Mouse (Mus musculus) kidney, postnatal 0 days (tissue): ENCODE results near the gene B3gnt7. TPM values are rescaled to one million over a fixed set of nuclear protein-coding genes. Genes with fewer than 3 reads are reported as not detected.

Experiments used
- ATAC-seq: fragments of 200-750 bp; cut with Nextera tagmentation; replicated peaks from 2 replicates; pipeline ENCODE4 v1.8.0; 2017; ENCODE audit warnings: low read depth, moderate number of reproducible peaks, moderate TSS enrichment, moderate library complexity; ENCODE audit not compliant: low FRiP score
- DNase-seq: peaks from one replicate; pipeline ENCODE4 v3.0.0-alpha.2; 2016; ENCODE audit warnings: low spot score
- H3K27ac ChIP-seq: fragments of 300-500 bp; sonication (generic); 2 replicates; pipeline ENCODE4 v1.5.1; 2014; ENCODE audit warnings: mild to moderate bottlenecking
- H3K27me3 ChIP-seq: fragments of 300-500 bp; sonication (generic); 2 replicates; pipeline ENCODE4 v1.6.1; 2014; ENCODE audit warnings: low read length, mixed read lengths; ENCODE audit not compliant: insufficient read depth
- H3K36me3 ChIP-seq: fragments of 300-500 bp; sonication (generic); 2 replicates; pipeline ENCODE4 v1.6.1; 2014; ENCODE audit warnings: low read length, mixed read lengths; ENCODE audit not compliant: insufficient read depth
- H3K4me1 ChIP-seq: fragments of 300-500 bp; sonication (generic); replicated peaks from 2 replicates; pipeline ENCODE4 v1.6.1; 2014; ENCODE audit warnings: antibody characterized with exemption, low read length, mixed read lengths; ENCODE audit not compliant: insufficient read depth
- H3K4me2 ChIP-seq: fragments of 300-500 bp; sonication (generic); 2 replicates; pipeline ENCODE4 v1.6.1; 2014; ENCODE audit warnings: mild to moderate bottlenecking, low read length, moderate library complexity, mixed read lengths
- H3K4me3 ChIP-seq: fragments of 300-500 bp; sonication (generic); replicated peaks from 2 replicates; pipeline ENCODE4 v1.5.1; 2014; ENCODE audit warnings: low read depth, low read length
- H3K9ac ChIP-seq: fragments of 300-500 bp; sonication (generic); 2 replicates; pipeline ENCODE4 v1.6.1; 2014; ENCODE audit warnings: low read depth, low read length
- H3K9me3 ChIP-seq: fragments of 300-500 bp; sonication (generic); replicated peaks from 2 replicates; pipeline ENCODE4 v1.6.1; 2016; ENCODE audit warnings: low read length, inconsistent platforms, mixed read lengths
- CTCF ChIP-seq: IDR thresholded peaks from 2 replicates; pipeline ENCODE4 v1.5.1; 2016; ENCODE audit warnings: antibody characterized with exemption, low read depth, mild to moderate bottlenecking, moderate library complexity
- WGBS: fragments of 180-500 bp; shearing (Covaris S2); extraction: QIAGEN DNeasy Blood & Tissue Kit; methylation state at CpG from one replicate; pipeline ENCODE4 v1.1.7; 2014; 5-methylcytosine and 5-hydroxymethylcytosine counted together
- polyA plus RNA-seq: library from polyadenylated mRNA; unstranded; fragments of >200 nt; fragmentation: Nextera tagmentation; extraction: Ambion mirVana; gene quantifications from 2 replicates; pipeline ENCODE4 v1.2.1, GENCODE M21; 2015

B3gnt7 gene
- polyA plus RNA-seq, 1 experiment from 2014 or later, result 10.8 TPM

DNA sequence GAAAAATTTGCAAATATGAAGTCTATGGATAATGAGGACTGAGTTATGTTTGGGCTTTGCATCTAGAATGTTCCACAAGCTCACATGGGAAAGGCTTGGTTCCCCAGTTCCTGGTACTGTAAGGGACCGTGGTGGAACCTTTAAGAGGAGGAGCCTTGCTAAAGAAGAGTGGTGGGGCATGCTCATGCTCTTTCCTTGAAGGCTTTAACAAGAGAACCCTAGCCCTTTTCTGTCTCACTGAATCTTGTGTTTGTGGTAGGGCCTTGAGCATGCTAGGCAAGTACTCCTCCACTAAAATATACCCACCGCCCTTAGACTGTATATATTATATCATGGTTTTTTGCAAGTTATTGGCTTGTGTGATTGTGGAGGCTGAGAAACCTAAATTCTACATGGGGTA is 39.7 kb downstream of the B3gnt7 start:
- Histone ChIP-seq H3K27ac (no peak overlapping the region), H3K36me3 (peaks cover 4% of the 10 kb centered on the region; the same call in 1 of the 2 replicates), H3K4me3 (no peak overlapping the region), H3K9ac (no peak overlapping the region), H3K4me1 (no peaks in the 10 kb centered on the region), H3K27me3 (no peaks in the 10 kb centered on the region), H3K9me3 (no peaks in the 10 kb centered on the region), H3K4me2 (no peak overlapping the region)
- TF ChIP-seq CTCF, result no peak
- no peak for DNase-seq
- 96% methylated on average over 2 of the region's 2 CpGs for WGBS
- no peak for ATAC-seq

DNA sequence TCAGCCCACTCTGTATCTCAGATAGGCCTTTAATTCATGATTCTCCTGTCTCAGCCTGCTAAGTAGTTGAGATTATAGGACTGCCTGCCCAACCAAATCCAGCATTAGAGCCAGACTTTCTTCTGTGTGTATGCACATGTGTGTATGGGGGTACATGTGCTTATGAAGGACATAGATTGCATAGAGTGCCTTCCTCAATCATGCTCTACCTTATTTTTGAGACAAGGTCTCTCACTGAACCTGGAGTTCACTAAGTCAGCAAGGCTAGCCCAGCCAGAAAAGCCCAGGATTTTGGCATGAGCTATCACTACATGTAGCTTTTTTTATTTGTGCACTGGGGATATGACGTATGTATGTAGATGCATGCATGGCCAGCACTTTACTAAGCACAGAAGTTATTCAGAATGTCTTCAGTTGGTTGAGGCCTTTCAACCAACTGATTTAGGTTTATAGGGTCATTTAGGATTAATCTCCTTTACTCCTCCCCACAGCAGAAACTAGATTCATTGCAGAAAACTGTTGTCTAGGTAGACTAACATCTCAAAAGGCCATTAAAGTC is 40.5 kb downstream of the B3gnt7 start:
- no peaks in the 10 kb centered on the region for H3K4me1 ChIP-seq
- H3K27ac ChIP-seq, result no peak overlapping the region
- H3K27me3 ChIP-seq, result no peaks in the 10 kb centered on the region
- H3K9ac ChIP-seq, result no peak overlapping the region
- ATAC-seq (no peak), DNase-seq (no peak)
- no peak for TF ChIP-seq CTCF
- peaks cover 4% of the 10 kb centered on the region; the same call in 1 of the 2 replicates for H3K36me3 ChIP-seq
- 89% methylated on average over 1 of the region's 1 CpGs for WGBS
- no peak overlapping the region for H3K4me2 ChIP-seq
- no peak overlapping the region for H3K4me3 ChIP-seq
- H3K9me3 ChIP-seq, result no peaks in the 10 kb centered on the region

DNA sequence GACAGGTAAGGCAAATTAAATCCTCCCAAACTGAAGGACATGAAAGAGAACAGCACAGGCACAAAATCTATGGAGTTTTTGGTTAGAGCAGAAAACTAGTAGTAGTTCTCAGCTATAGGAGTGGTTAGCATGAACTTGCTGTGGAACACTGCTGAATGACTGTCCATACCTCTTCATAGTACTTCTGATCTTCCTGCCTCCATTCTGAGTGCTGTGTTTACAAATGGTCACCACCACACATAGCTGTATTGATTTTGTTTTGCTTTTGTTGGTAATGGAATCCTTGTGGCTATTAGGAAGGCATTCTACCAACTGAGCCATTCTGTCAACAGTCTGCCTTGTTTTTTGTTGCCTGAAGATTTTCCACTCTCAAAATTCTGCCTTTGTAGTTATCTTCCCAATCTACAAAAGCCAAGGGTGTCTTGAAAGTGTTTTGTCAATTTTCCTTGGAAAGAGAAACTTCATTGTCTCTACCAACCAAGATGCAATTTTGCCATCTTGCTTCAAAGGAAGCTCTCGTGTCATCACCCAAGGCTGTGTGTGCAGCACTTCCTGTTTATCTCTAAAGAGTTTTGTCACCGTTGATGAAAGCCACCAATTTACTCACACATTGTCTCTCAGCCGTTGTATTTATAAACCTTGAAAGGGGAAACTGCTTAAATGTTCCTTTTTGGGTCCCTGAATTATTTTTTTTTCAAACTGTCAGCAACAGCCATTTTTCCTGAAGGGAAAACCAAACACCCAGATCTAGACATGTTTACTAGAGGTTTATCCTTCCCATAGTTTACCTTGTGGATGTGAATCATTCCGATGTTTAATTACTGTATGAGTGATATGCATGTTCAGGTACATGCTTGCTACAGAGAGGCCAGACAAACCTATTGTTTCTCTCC is 41.6 kb downstream of the B3gnt7 start:
- H3K4me2 ChIP-seq, result no peak overlapping the region
- H3K9me3 ChIP-seq, result no peaks in the 10 kb centered on the region
- TF ChIP-seq CTCF, result no peak
- ATAC-seq (no peak), DNase-seq (no peak)
- no peak overlapping the region for H3K4me3 ChIP-seq
- 59% methylated on average over 4 of the region's 4 CpGs for WGBS
- no peak overlapping the region for H3K27ac ChIP-seq
- H3K4me1 ChIP-seq, result no peaks in the 10 kb centered on the region
- H3K9ac ChIP-seq, result no peak overlapping the region
- peaks cover 14% of the 10 kb centered on the region; the same call in 1 of the 2 replicates for H3K36me3 ChIP-seq
- no peaks in the 10 kb centered on the region for H3K27me3 ChIP-seq

DNA sequence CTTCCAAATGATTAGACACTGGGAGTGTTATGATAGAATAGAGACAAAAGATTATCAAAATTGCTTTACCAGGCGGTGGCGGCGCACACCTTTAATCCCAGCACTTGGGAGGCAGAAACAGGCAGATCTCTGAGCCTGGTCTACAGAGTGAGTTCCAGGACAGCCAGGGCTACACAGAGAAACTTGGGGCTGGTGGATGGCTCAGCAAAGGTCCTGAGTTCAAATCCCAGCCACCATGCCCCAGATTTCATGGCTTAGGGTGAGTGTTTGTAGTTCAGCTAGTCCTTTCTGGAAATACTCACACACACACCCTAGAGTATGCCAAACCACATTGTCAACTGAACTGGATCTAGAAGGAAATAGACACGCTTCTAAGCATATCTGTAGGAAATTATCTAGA is 42.4 kb downstream of the B3gnt7 start:
- no peak for TF ChIP-seq CTCF
- peaks cover 20% of the 10 kb centered on the region for H3K36me3 ChIP-seq
- no peaks in the 10 kb centered on the region for H3K4me1 ChIP-seq
- no peaks in the 10 kb centered on the region for H3K27me3 ChIP-seq
- no peaks in the 10 kb centered on the region for H3K9me3 ChIP-seq
- H3K4me3 ChIP-seq, result no peak overlapping the region
- no peak for ATAC-seq
- H3K9ac ChIP-seq, result no peak overlapping the region
- WGBS, result 94% methylated on average over 4 of the region's 4 CpGs
- H3K27ac ChIP-seq, result no peak overlapping the region
- DNase-seq, result no peak
- no peak overlapping the region for H3K4me2 ChIP-seq

DNA sequence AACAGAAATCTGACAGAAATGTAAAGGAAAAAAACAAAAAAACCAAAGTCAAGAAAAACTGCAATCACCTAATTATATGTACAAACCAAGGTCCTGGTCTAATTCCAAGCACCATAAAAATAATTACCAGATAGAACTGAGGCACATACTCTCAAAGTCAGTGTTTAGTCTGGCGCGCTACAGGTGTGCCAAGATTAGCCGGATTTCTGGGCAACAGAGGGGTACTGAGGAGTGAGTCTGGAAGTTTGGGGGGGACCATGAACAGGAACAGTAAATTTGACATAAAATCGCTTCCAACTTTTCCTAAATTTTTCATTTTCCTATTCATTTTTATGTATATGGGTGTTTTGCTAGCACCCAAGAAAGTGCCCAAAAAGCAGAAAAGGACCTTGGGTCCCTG is 43.3 kb downstream of the B3gnt7 start:
- Histone ChIP-seq H3K36me3 (peaks cover 29% of the 10 kb centered on the region), H3K4me1 (no peaks in the 10 kb centered on the region)
- WGBS, result 92% methylated on average over 4 of the region's 4 CpGs

DNA sequence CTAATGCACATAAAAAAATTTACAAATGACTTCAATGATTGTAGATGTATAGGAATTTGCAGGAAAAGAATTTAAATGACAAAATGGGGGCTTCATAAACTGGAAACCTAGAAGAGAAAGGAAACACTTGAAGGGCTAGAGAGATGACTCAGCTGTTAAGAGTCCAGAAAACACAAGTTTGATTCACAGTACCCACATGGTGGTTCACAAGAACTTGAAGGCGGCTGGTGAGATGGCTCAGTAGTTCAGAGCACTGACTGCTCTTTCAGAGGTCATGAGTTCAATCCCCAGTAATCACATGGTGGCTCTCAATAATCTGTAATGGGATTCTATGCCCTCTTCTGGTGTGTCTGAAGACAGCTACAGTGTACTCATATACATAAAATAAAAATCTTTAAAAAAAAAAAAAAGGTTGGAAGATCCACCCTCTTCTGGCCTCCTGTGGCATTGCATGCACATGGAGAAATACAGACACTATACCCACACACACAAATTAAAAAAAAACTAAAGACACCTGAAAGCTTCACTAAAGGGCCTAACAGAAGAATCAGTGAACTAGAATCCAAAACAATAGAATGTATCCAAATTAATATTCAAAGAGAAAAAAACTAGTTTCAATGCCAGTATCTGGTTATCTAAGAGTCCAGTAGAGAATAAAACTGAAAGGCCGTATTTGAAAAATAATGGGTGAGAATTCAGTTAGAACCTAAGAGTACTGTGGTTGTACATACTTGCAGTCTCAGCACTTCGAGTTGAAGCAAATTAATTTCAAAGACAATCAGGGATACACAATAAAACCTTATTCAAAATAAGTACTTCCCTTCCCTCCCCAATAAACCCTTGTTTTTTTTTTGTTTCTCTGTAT is 44.5 kb downstream of the B3gnt7 start:
- Histone ChIP-seq H3K4me2 (no peak overlapping the region), H3K36me3 (peaks cover 40% of the 10 kb centered on the region), H3K4me1 (no peaks in the 10 kb centered on the region), H3K4me3 (no peak overlapping the region), H3K9me3 (no peaks in the 10 kb centered on the region), H3K27ac (no peak overlapping the region), H3K27me3 (no peaks in the 10 kb centered on the region), H3K9ac (no peak overlapping the region)
- peak; percentile 45 for TF ChIP-seq CTCF
- no peak for ATAC-seq
- WGBS, result 83% methylated on average over 3 of the region's 3 CpGs
- no peak for DNase-seq

More for the DNA sequence above, 43.3 kb downstream of the B3gnt7 start:
- no peak for DNase-seq
- Histone ChIP-seq H3K4me2 (no peak overlapping the region), H3K27me3 (no peaks in the 10 kb centered on the region), H3K9me3 (no peaks in the 10 kb centered on the region), H3K9ac (no peak overlapping the region), H3K27ac (no peak overlapping the region), H3K4me3 (no peak overlapping the region)
- no peak for ATAC-seq
- no peak for TF ChIP-seq CTCF
